Mouse (Mus musculus) kidney, adult 2 months (tissue): ENCODE measurements around the gene Zfp46. TPM values are rescaled to one million over a fixed set of nuclear protein-coding genes. Genes with fewer than 3 reads are reported as not detected.

Source experiments
- DNase-seq: peaks from one replicate; pipeline ENCODE4 v3.0.0; 2021
- H3K27ac ChIP-seq: fragments of 200-500 bp; 2 replicates; pipeline ENCODE4 v1.5.1; 2012; ENCODE audit warnings: low read depth, low read length, control low read depth, inconsistent platforms; ENCODE audit not compliant: insufficient read depth
- H3K27me3 ChIP-seq: fragments of 200-500 bp; replicated peaks from 2 replicates; pipeline ENCODE4 v1.6.1; 2012; ENCODE audit warnings: mild to moderate bottlenecking, moderate library complexity, low read length, inconsistent platforms; ENCODE audit not compliant: control insufficient read depth, insufficient read depth
- H3K36me3 ChIP-seq: fragments of 200-500 bp; 2 replicates; pipeline ENCODE4 v1.6.1; 2012; ENCODE audit warnings: mild to moderate bottlenecking, moderate library complexity, low read length, inconsistent platforms; ENCODE audit not compliant: control insufficient read depth, insufficient read depth
- H3K4me1 ChIP-seq: fragments of 200-500 bp; 2 replicates; pipeline ENCODE4 v1.6.1; 2011; ENCODE audit warnings: low read length; ENCODE audit not compliant: control insufficient read depth, insufficient read depth
- H3K4me3 ChIP-seq: fragments of 200-500 bp; 2 replicates; pipeline ENCODE4 v1.5.1; 2011; ENCODE audit warnings: mild to moderate bottlenecking, low read depth, low read length, control low read depth; ENCODE audit not compliant: insufficient read depth
- CTCF ChIP-seq: fragments of 200-500 bp; conservative IDR thresholded peaks from 2 replicates; pipeline ENCODE4 v1.5.1; 2011; ENCODE audit warnings: low read depth, mild to moderate bottlenecking, control low read depth, low read length, moderate library complexity, mixed read lengths; ENCODE audit not compliant: insufficient read depth, insufficient read length
- POLR2A ChIP-seq: fragments of 200-500 bp; IDR thresholded peaks from one replicate; pipeline ENCODE4 v1.6.1; 2011; ENCODE audit warnings: low read depth, low read length, control low read depth
- WGBS: fragments of 180-500 bp; shearing (Covaris S2); methylation state at CpG from one replicate; pipeline ENCODE4 v1.1.7; 2018; 5-methylcytosine and 5-hydroxymethylcytosine counted together
- polyA plus RNA-seq: library from polyadenylated mRNA; depleted of rRNA; stranded (reverse); fragments of >200 nt; gene quantifications from 2 replicates; pipeline ENCODE4 v1.2.3, GENCODE M21; 2012

Zfp46 gene
- polyA plus RNA-seq, 1 experiment: 10.9 TPM

GRCm38 (mm10) chr4:136311042-136311999 is 26.8 kb downstream of the Zfp46 start:
- DNase-seq: peak; percentile 73
- peak overlapping the region; percentile 80 for H3K27ac ChIP-seq
- H3K4me3 ChIP-seq: peak overlapping the region; percentile 88
- no peaks in the 10 kb centered on the region for H3K36me3 ChIP-seq
- peaks cover 5% of the 10 kb centered on the region; the same call in 1 of the 2 replicates for H3K4me1 ChIP-seq
- H3K27me3 ChIP-seq: no peaks in the 10 kb centered on the region
- under 1% methylated on average over 77 of the region's 81 CpGs for WGBS
- TF ChIP-seq CTCF: no peak
- TF ChIP-seq POLR2A: no peak

GRCm38 (mm10) chr4:136312616-136313015 is 28.1 kb downstream of the Zfp46 start:
- TF ChIP-seq CTCF: no peak
- no peak for TF ChIP-seq POLR2A
- Histone ChIP-seq H3K4me3 (peak overlapping the region; percentile 20; the same call in 1 of the 2 replicates), H3K27ac (peak overlapping the region; percentile 3; the same call in 1 of the 2 replicates), H3K4me1 (peaks cover 5% of the 10 kb centered on the region; the same call in 1 of the 2 replicates), H3K27me3 (no peaks in the 10 kb centered on the region), H3K36me3 (no peaks in the 10 kb centered on the region; the same call in 1 of the 2 replicates)
- WGBS: 11% methylated on average over 4 of the region's 4 CpGs
- no peak for DNase-seq

DNA sequence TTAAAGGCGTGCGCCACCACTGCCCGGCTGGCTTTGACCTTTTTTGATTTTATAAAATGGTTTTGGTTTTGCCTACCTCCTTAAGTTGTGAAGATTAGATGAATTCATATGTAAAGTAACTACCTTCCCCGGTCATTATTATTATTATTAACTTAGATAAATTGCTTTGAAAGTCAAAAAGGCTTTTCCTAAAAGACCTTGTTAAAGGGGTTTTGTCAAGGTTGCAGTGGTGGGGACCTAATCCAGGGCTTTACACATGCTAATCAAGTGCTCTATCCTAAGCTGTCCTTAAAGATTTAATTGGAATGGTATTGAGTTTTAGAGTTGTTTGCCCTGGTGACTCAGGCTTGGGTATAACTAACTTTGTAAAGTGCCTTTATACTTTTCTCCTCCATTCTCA is 33.2 kb downstream of the Zfp46 start:
- no peak for DNase-seq
- Histone ChIP-seq H3K36me3 (peaks cover 1% of the 10 kb centered on the region), H3K4me1 (peaks cover 4% of the 10 kb centered on the region; the same call in 1 of the 2 replicates), H3K27ac (no peak overlapping the region), H3K4me3 (no peak overlapping the region), H3K27me3 (no peaks in the 10 kb centered on the region)
- 87% methylated on average over 4 of the region's 4 CpGs for WGBS
- no peak for TF ChIP-seq CTCF
- no peak for TF ChIP-seq POLR2A

DNA sequence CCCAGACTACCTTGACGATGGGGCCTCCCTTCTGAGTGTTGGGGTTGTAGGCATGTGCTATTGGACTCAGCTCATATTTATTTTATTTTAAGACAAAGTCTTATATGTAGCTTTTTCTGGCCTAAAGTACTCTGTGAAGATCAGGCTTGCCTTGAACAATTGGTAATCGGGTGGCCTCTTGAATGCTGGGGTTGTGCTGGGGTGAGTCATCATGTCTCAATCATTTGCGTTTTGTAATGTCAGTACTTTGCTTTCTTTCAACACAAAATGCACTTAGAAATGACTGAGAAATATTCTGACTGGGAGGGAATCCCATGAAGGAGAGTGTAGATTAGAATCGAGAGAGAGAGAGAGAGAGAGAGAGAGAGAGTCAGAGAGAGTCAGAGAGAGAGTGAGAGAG is 35.5 kb downstream of the Zfp46 start:
- H3K27ac ChIP-seq: no peak overlapping the region
- DNase-seq: no peak
- H3K4me1 ChIP-seq: peaks cover 3% of the 10 kb centered on the region; the same call in 1 of the 2 replicates
- no peak overlapping the region for H3K4me3 ChIP-seq
- no peaks in the 10 kb centered on the region for H3K27me3 ChIP-seq
- peaks cover 1% of the 10 kb centered on the region for H3K36me3 ChIP-seq
- TF ChIP-seq CTCF: no peak
- no peak for TF ChIP-seq POLR2A
- 61% methylated on average over 4 of the region's 4 CpGs for WGBS

- H3K4me3 ChIP-seq: no peak overlapping the region
- TF ChIP-seq CTCF (peak; percentile 35), POLR2A (no peak)
- peaks cover 3% of the 10 kb centered on the region for H3K36me3 ChIP-seq
- WGBS: 8% methylated on average over 2 of the region's 2 CpGs
- H3K27ac ChIP-seq: no peak overlapping the region
- peak; percentile 72 for DNase-seq
- peaks cover 3% of the 10 kb centered on the region; the same call in 1 of the 2 replicates for H3K4me1 ChIP-seq
- H3K27me3 ChIP-seq: no peaks in the 10 kb centered on the region
Measured at GRCm38 (mm10) chr4:136324226-136324625, 39.7 kb downstream of the Zfp46 start.

GRCm38 (mm10) chr4:136327238-136327637 is 42.8 kb downstream of the Zfp46 start:
- Histone ChIP-seq H3K4me3 (no peak overlapping the region), H3K27me3 (no peaks in the 10 kb centered on the region), H3K4me1 (peaks cover 3% of the 10 kb centered on the region; the same call in 1 of the 2 replicates), H3K27ac (no peak overlapping the region), H3K36me3 (peaks cover 1% of the 10 kb centered on the region)
- no peak for TF ChIP-seq POLR2A
- TF ChIP-seq CTCF: no peak
- WGBS: 69% methylated on average over 5 of the region's 5 CpGs
- no peak for DNase-seq

- no peaks in the 10 kb centered on the region for H3K27me3 ChIP-seq
- no peak for DNase-seq
- no peak overlapping the region for H3K4me3 ChIP-seq
- 0 out of 2 replicates have a peak overlapping the region, but pooled peaks have one; percentile 35 for H3K27ac ChIP-seq
- peak; percentile 30; the same call in 1 of the 2 replicates for TF ChIP-seq CTCF
- TF ChIP-seq POLR2A: no peak
- H3K4me1 ChIP-seq: peaks cover 3% of the 10 kb centered on the region; the same call in 1 of the 2 replicates
- peaks cover 1% of the 10 kb centered on the region for H3K36me3 ChIP-seq
Measured at GRCm38 (mm10) chr4:136328115-136328514, 43.6 kb downstream of the Zfp46 start.
